In the genomic region with DNA sequence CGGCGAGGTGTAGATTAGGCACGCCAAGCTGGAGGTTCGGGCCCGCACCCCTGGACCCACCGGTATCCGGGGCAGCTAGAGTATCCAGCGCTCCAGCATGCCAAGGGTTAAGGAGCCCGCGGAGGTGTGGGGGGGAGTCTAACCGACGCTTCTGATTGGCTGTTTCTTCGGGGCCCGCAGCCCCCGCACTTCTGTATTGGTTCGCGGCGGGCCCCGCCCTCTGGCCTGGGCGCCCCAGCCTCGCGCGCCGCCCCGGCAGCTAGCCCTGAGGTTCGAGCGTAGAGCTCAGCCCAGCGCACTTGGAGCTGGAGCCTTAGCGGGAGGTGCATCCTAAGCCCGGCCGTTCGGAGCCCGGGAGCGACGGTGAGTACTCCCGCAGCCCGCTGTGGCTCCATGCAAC, we compare ENCODE assay signal across 8 mouse cellular contexts. TPM values are rescaled to one million over a fixed set of nuclear protein-coding genes. Genes with fewer than 3 reads are reported as not detected.
DNase-seq lines count a peak whose midpoint lies in the region; ATAC-seq and TF ChIP-seq lines count a peak whose summit lies in the region.

A gene (plus strand): TSS at position 219 of the 400 bp plus-strand sequence.

- under 1% methylated on average over 37 of the region's 37 CpGs for WGBS in limb, embryonic 13.5 days
- under 1% methylated on average over 37 of the region's 37 CpGs for WGBS in midbrain, embryonic 15.5 days
- WGBS in spleen, adult 2 months = under 1% methylated on average over 37 of the region's 37 CpGs

- peak; percentile 96 for DNase-seq in A20 (ENCODE audit: low read depth, low spot score)
- DNase-seq in brain, adult 2 months (ENCODE audit: low read depth, low spot score) = peak; percentile 96
- peak; percentile 92 to 93 for DNase-seq in heart, adult 9 months (ENCODE audit: low spot score in 2 of 2)
- DNase-seq in kidney, adult 9 months = peak; percentile 94
- peak; percentile 80 to 89 for DNase-seq in spleen, adult 2 months (ENCODE audit: low read depth in 1 of 2, low spot score in 2 of 2)

- no peaks in the 10 kb centered on the region for H3K36me3 ChIP-seq in limb, embryonic 13.5 days
- no peaks in the 10 kb centered on the region for H3K36me3 ChIP-seq in midbrain, embryonic 15.5 days (replicated peaks)
- no peaks in the 10 kb centered on the region for H3K36me3 ChIP-seq in spleen, adult 2 months (ENCODE audit: control insufficient read depth, insufficient read depth, low read length)

- peak; percentile 98 for TF ChIP-seq POLR2A in embryonic fibroblast, embryonic 13.5 days (IDR thresholded peaks at IDR 0.05; ENCODE audit: low read depth, low read length)
- TF ChIP-seq POLR2A in spleen, adult 2 months (IDR thresholded peaks at IDR 0.05; ENCODE audit: low read depth, low read length) = peak; percentile 57

- peak within 1 kb of the TSS; percentile 85 for H3K4me2 ChIP-seq in limb, embryonic 13.5 days (replicated peaks)
- peak within 1 kb of the TSS; percentile 64 for H3K4me2 ChIP-seq in midbrain, embryonic 15.5 days

- H3K27me3 ChIP-seq in limb, embryonic 13.5 days = no peaks in the 10 kb centered on the region
- H3K27me3 ChIP-seq in midbrain, embryonic 15.5 days (replicated peaks) = no peaks in the 10 kb centered on the region
- H3K27me3 ChIP-seq in spleen, adult 2 months (ENCODE audit: control insufficient read depth, insufficient read depth, low read length) = no peaks in the 10 kb centered on the region

- no peak for TF ChIP-seq CTCF in embryonic fibroblast, embryonic 13.5 days (IDR thresholded peaks at IDR 0.05; ENCODE audit: borderline replicate concordance, insufficient read depth, low read length)
- TF ChIP-seq CTCF in spleen, adult 2 months (IDR thresholded peaks at IDR 0.05; ENCODE audit: extremely low read depth, insufficient read depth, insufficient read length, insufficient replicate concordance) = no peak

- peak within 1 kb of the TSS; percentile 91 for H3K9ac ChIP-seq in limb, embryonic 13.5 days
- H3K9ac ChIP-seq in midbrain, embryonic 15.5 days = peak within 1 kb of the TSS; percentile 75

- peak within 1 kb of the TSS; percentile 7; the same call in 1 of the 2 replicates for H3K27ac ChIP-seq in embryonic fibroblast, embryonic 13.5 days (ENCODE audit: insufficient read depth, low read length)
- H3K27ac ChIP-seq in limb, embryonic 13.5 days = peak within 1 kb of the TSS; percentile 58
- peak within 1 kb of the TSS; percentile 57 for H3K27ac ChIP-seq in midbrain, embryonic 15.5 days
- peak within 1 kb of the TSS; percentile 75 for H3K27ac ChIP-seq in spleen, adult 2 months (ENCODE audit: insufficient read depth, low read length)

- H3K4me1 ChIP-seq in embryonic fibroblast, embryonic 13.5 days (ENCODE audit: control insufficient read depth, insufficient read depth, low read length) = peaks cover 12% of the 10 kb centered on the region
- peaks cover 55% of the 10 kb centered on the region for H3K4me1 ChIP-seq in limb, embryonic 13.5 days
- H3K4me1 ChIP-seq in midbrain, embryonic 15.5 days = peaks cover 50% of the 10 kb centered on the region
- peaks cover 14% of the 10 kb centered on the region; the same call in 1 of the 2 replicates for H3K4me1 ChIP-seq in spleen, adult 2 months (ENCODE audit: control insufficient read depth, insufficient read depth, insufficient read length)

- H3K9me3 ChIP-seq in limb, embryonic 13.5 days = peaks cover 2% of the 10 kb centered on the region; the same call in 1 of the 2 replicates
- H3K9me3 ChIP-seq in midbrain, embryonic 15.5 days = no peaks in the 10 kb centered on the region

- peak within 1 kb of the TSS; percentile 78 for H3K4me3 ChIP-seq in embryonic fibroblast, embryonic 13.5 days (ENCODE audit: insufficient read depth, low read length)
- H3K4me3 ChIP-seq in limb, embryonic 13.5 days = peak within 1 kb of the TSS; percentile 84
- H3K4me3 ChIP-seq in midbrain, embryonic 15.5 days = peak within 1 kb of the TSS; percentile 82
- peak within 1 kb of the TSS; percentile 85 for H3K4me3 ChIP-seq in spleen, adult 2 months (ENCODE audit: extremely low read depth, insufficient read depth, insufficient read length)

- ATAC-seq in limb, embryonic 13.5 days (ENCODE audit: low FRiP score, low read depth) = peak; percentile 96
- peak; percentile 91 for ATAC-seq in midbrain, embryonic 15.5 days (replicated peaks)

RNA-seq across cellular contexts. Expression of the gene that starts here (rescaled TPM):
- 65.4 and 94.5 TPM in 2 replicates for polyA plus RNA-seq in embryonic fibroblast, embryonic 13.5 days (2011; ENCODE audit: insufficient read length, low read depth, missing spikeins)
- polyA plus RNA-seq in limb, embryonic 13.5 days (2015; fragmentation: Nextera tagmentation; extraction: Ambion mirVana) = 29.2 and 31.4 TPM in 2 replicates
- polyA plus RNA-seq in midbrain, embryonic 15.5 days (2015; fragmentation: Nextera tagmentation; extraction: Ambion mirVana) = 20.7 and 23.1 TPM in 2 replicates
- polyA plus RNA-seq in spleen, adult 2 months (2012; rRNA removed) = 17.3 and 18.4 TPM in 2 replicates

Comparison
In these comparisons a context has a peak if more than half of its experiments do, and no peak if none do; other contexts are left out.
1. Peak in every context shown above with its lines: DNase-seq, ATAC-seq, H3K4me3 ChIP-seq and H3K27ac ChIP-seq.
2. H3K27ac ChIP-seq: peak in every context shown above with its lines; median percentile 75 in spleen, adult 2 months; 58 in limb, embryonic 13.5 days; 57 in midbrain, embryonic 15.5 days; 7 in embryonic fibroblast, embryonic 13.5 days.